Mouse (Mus musculus) CD8-positive naive resting alpha-beta T cell, adult 2 months (primary cell): ENCODE results near the gene B4galnt2.
A peak's percentile ranks its signal among the peaks of the same experiment; 100 is the strongest.
"Not testable (repeated sequence)": the region's sequence is repeated elsewhere in the genome, so short reads cannot be mapped to it uniquely, and the experiment has no call there.

Experiments
- DNase-seq, 2 experiments: peaks; one replicate each; pipeline ENCODE4 v3.0.0; 2022; ENCODE audit warnings: low read depth in 2 of 2, low spot score in 2 of 2

Gene B4galnt2

DNA sequence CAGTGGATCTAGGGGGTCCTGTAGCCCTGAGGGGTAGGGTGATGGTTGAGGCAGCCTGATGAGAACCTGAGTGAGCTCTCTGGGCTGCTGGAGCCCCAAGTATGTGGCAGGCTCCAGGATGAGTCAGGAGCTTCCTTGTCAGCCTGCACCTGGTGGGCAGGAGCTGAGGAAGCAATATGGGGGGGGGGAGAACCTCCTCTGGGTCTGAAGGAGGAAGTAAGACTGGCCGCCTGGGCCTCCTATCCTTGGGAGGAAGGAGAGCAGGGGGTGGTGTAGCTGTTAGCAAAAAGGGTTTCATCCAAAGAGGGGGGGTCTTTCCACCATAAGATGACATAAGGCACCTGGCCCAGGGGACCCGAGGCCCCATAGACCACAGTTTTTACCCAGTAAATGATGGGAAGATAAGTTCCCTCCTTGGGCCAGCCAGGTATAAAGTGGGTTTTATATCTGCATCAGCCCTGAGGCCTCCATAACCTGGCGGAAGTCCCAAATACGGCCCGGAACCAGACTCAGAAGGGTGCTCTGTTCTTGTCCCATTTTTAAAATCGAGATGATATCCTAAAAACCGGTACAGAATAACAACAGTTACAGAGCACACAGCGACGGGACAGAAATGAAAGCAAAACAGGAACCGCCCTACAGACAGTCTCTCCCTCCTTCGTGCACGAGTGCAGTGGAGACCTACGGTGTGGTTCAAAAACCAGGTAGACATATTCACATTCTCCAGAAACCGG is 18.1 kb downstream of the B4galnt2 start:
- DNase-seq, result no peak

DNA sequence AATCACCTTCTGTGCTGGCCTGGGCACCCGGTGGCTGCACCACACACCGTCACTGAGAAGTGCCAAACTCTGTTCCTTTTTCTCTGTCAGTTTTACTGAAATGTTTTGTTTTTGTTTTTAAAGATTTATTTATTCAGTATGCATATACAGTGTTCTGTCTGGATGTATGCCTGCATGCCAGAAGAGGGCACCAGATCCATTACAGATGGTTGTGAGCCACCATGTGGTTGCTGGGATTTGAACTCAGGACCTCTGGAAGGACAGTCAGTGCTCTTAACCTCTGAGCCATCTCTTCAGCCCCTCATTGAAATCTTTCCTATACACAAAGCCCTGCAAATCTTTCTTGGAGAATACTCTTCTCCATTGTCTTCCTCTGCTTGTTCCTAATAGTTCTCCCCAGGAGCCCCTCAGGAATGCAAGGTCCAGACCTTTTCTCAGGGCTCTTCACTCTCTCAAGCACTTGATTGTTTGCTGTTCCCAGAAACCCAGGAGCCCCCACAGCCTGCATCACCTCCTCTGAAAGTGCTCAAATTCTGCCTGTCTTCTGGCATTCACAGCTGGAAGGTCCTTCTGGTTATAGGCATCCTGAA is 24.1 kb downstream of the B4galnt2 start:
- no peak for DNase-seq

DNA sequence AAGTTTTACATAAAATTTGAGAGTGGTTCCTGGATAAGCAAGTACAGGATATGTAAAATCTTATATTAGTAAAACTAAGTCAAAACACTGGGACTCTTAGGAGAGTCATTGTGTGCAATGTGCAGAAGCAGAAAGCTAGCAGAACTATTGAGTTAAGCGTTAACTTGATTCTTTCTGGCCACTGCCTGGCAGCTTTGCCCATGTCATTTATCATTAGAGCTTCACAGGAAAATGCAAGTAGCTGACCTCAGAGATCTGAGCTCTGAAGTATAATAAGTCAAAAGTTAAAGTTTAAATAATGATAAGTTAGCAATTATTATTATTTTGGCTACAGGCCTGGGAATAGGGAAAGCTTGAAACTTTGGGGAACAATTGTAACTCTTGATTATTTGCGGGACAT is 34.8 kb downstream of the B4galnt2 start:
- not testable (repeated sequence) for DNase-seq

DNA sequence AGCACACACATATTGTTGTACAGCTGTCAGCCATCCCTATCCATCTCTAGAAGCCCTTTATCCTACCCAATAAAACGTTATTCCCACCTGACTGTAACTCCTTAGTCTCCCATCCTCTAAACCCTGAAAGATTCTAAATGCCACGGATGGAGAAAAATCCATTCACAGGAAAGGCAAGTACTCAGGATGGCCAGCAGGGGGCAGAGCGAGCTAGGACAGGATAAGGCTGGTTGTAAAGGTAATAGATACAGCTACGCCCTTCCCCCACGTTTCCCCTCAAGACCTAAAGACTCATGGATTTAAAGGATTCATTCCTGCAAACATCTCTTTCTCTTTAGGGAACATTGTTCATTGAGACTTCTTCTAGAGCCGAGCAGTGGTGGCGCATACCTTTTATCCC is 38.4 kb downstream of the B4galnt2 start:
- peak; percentile 35 to 60 for DNase-seq

DNA sequence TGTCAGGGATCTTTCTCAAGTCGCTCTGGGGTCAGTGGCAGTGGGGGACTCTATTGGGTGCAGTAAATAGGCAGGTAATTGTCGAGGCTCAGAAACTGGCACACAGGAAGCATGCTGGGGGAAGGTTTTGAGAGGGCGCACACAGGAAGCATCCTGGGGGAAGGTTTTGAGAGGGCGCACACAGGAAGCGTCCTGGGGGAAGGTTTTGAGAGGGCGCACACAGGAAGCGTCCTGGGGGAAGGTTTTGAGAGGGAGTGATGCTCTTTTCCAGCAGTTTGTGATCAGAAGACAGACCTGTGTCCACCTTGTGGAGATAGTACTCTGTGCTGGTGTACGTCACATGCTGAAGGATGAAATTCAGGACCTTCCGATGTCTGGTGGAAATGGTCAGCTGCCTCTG is 38.9 kb downstream of the B4galnt2 start:
- DNase-seq, result peak in 1 of 2 experiments; percentile 12

DNA sequence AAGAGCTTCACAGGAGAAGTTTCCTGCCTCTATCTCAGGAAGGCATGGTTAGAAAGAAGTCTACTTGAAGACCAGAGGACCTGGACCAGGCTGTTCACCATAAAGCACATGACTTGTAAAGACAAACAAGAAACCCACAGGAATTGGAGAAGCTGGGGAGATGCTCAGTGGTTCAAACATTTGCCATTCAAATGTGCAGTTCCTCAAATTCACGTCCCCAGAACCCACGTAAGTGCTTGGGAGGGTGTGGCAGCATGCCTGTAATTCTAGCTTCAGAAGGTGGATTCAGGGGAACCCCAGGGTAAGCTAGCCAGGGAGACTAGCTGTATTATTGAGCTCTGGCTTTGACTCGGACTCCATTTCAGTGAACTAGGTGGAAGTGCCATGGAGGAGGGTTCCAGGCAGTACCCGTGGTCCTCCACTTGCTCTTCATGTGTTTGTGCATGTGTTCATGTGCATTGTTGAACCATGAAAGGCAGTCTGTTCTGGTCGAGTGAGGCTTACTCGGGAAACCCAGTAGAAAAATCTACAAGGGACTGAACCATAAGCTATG is 44.7 kb downstream of the B4galnt2 start:
- no peak for DNase-seq

DNA sequence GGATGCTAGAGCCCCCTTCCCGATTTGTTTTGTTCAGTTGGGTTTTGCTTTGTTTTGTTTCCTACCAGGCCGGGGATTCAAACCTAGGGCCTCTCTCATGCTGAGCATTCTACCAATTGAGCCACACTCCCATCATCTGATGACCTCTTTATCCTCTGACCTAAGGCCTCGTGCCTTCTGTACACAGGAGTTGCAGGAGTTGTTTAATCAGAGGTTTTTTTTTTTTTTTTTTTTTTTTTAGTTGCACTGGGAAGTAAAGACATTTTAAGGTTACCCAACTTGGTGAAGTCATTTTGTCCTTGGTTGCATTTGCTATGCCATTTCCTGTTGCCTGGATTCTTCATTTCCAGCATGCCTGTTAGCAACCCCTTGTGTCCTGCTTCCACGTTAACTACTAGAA is 45.2 kb downstream of the B4galnt2 start:
- DNase-seq, result no peak

DNA sequence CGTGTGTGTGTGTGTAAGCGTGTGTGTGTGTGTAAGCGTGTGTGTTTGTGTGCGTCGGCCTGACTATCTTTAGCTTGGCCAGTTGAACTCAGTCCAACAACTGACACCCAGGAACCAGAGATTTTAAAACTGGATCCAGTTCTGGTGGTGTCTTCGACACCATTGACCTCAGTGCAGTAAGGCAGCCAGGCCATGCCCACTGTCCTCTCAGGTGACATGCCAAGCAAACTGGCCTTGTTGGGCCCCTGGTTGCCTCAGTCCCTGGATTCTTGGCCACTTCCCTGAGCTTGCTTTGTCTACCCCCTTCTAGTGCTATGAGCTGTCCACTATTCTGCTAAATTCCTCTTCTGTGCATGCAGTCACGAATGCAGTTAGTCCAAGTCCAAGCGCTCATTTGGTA is 53.3 kb downstream of the B4galnt2 start:
- no peak for DNase-seq

DNA sequence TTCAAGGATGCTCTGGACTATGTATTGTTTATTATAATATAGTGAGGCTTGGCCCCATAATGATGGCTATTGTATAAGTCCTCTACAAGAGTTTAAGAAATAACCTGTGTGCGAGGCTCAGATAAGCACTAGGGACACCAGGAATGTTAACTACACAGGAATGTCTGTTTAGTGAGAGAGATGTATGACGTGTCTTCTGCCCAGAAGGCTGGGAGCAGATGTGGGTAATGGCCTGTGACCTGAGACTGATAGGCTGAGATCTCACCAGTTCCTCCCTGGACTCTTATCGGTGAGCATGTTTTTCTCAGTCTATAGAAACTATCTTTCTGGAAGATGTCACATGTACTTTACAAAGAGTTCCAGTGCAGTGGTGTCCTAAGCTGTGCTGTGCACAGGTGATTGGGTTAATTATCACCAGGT is 54.6 kb downstream of the B4galnt2 start:
- no peak for DNase-seq

DNA sequence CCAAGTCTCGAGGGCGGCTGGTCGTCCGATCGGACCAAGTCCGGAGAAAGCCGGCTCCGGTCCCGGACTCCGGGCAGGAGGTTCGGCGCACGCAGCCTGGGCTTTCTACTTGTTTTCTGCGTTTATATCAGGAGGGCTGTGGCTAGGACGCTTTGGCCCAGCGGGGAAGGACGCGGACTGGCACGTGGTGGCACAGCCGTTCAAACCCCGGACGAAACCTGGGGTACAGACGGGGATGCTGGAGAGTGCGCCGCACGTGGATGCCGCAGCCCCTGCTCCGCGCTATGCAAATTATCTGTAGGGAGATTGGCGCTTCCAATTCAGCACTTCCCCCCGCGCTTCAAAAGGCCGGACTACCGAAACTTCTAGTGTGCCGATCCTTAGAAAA is 55.2 kb downstream of the B4galnt2 start:
- peak in 1 of 2 experiments; percentile 59 for DNase-seq

DNA sequence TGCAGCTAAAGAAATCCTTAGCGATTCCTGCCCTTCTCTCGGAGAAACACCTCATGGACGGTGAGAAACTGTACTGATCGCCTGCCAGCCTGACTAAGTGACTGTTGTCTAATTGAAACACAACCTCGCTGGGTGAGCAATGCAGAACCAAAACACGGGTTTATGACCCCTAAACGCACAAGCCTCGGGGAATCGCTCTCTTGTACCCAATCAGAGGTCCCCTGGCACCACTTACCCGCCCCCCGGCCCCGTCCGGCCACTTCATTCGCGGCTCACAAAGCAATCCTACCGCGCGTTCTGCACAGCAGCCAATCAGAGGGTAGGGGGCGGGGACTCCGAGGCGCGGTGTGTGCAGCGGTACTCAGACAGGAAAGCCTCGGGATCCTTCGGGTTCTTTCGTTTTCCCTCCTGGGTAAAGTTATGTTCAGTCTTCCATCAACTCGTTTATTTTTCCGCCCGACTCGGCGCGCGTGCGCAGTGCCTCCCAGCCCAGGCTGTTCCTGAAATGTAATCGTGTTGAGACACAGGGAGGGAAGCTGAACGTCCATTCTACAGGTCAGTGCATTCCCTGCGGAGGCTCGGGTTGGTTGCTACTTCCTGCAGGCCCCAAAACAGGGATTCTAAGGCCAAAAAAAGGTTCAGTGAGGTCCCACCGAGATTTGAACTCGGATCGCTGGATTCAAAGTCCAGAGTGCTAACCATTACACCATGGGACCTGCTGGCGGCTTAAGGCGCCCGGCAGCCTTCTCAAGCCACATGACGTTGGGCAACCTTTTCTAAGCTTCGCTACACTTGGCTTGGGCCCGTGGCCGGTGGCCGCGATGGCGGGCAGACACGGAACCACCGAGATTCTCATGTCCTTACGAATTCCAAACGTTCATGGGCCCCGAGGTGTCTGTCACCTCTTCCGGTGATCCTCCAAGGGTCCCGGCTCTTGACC is 55.9 kb downstream of the B4galnt2 start:
- peak; percentile 96 to 97 for DNase-seq

DNA sequence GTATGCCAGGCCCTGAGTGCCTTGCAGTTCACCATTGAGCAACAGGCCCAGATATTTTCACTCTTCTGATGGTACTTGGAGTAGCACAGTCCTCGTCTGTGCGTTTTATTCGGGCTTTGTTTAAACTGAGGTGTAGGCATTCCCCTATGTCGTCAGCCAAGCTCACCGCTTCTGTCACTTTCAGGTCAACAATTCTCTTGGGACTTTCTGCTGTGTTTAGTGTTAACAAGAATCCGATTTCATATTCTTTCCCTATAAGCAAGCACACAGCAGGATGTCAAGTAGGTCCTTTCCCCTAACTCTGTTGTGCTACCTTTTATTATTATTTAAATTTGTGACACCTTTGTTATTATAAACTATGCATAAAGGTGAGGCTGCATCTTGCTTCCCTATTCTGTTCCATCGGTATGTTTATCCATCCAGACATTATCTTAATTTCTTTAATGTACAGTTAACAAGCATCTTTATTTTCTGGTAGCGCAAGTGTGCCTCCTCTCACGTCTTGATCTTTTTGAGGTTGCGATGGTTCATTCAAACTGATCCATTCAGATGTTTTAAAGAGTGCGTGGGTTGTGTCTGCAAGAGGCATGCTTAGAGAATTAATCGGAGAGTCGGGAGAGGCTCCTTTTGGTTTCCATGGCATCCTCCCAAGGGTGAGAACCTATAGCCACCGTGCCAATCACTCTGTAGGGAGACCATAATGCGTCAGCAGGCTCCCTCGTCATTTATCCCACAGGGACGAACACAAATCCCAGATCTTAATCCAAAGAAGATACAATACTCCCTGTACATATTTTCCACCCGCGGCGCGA is 56.8 kb downstream of the B4galnt2 start:
- no peak for DNase-seq

DNA sequence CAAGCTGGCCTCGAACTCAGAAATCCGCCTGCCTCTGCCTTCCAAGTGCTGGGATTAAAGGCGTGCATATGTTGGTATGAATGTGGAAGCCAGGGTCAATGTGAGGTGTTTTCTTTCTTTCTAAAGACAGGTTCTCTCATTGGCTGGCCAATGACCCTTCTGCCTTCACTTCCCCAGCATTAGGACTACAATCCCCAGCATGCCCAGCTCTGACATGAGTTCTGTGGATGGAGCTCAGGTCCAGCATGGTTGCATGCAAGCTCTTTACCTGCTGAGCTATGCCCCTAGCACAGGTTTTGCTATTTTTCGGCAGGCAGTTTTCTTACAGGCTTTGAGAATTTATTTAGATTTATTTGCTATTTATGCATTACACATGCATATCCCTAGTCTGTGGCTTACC is 57.4 kb downstream of the B4galnt2 start:
- no peak for DNase-seq

DNA sequence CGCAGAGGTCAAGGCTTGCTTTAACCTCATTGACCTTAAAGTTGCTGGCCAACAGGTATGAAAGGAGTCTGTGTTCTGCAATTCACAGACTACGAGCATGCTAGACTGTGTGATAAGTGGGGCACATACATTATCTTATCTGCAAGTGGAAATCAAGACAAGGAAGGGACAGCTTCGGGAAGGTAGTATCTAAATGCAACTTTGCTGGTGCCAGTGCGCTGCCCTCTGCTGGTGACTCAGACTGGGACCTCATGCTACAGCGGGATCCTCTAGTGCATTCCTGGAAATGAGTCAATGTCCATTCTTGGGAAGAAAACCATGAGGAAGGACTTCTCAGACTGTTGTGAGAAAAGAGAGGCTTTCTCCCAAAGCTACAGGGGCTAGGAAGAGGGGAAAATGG is 61.0 kb downstream of the B4galnt2 start:
- DNase-seq, result peak; percentile 48 to 65

DNA sequence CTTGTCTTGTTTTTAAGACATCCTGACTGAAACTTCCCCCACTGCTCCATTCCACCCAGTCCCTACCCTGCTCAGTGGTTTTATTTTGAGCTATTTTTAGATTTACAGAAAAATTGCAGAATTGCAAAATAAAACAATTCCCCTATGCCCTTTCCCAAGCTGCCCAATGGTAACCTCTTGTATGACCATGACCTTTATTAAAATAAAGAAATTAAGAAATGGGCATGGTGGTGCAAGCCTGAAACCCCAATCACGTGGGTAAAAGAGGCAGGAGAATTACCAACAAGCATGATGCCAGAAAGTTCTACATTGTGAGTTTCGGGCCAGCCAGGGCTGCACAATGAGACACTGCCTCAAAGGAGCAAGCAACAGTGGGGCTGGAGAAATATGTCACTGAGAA is 63.8 kb downstream of the B4galnt2 start:
- DNase-seq, result no peak

DNA sequence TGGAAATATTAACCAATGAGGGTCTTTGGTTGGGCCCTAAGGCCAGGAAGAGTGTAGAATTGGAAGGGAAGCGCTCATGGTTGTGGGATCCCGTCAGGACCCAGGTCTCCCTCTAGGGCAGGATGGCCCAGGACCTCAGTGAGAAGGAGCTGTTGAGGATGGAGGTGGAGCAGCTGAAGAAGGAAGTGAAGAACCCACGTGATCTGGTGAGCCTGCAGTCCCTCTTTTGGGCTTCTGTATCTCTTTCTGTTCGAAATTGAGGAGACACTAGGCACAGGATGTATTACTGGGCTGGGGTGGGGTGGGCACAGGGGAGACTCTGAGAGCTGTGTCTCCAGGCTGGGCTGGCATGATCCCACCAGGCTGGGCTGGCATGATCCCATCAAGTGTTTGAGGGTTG is 69.8 kb downstream of the B4galnt2 start:
- no peak for DNase-seq

DNA sequence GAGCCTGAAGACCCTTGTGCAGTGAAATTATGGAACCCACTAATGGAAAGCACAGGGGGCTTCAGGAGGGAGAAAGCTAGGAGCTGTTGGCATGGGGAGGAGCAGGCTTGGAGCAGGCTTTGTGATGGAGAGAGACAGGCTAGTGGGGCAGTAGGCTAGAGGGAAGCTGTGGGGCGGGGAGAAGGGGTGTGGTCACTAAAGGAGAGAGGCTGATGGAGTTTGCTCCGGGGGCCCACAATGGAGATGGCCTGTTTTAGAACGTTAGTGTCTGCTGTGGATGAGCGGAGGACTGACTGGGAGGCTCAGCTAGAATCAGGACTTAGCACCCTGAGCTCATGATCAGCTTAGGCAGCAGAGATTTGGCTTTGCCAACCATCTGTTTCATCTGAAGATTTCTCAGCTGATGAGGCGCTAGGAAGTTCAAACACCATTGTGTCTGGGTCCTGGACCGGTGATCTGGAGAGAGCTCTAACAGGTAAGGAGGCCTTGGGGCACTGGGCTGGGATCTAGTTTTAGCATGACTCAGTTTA is 71.2 kb downstream of the B4galnt2 start:
- no peak for DNase-seq

DNA sequence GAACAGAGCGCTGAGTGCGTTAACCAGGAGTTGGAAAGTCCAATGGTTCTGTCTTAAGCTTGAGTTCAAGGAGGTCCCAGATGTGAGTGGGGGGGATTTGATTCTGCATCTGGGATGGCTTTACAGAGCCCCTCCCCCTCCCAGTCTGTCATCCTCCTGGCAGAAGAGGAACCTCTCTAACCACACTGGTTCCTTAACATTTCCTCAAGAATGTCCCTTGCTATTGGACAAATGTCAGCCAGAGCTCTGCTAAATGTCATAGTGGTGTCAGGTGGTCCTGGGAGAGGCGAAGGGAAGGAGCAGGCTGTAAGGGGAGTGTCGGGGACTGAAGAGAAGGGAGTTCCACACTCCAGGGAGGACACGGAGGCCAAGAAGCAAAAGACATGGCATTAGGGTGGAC is 71.7 kb downstream of the B4galnt2 start:
- no peak for DNase-seq

DNA sequence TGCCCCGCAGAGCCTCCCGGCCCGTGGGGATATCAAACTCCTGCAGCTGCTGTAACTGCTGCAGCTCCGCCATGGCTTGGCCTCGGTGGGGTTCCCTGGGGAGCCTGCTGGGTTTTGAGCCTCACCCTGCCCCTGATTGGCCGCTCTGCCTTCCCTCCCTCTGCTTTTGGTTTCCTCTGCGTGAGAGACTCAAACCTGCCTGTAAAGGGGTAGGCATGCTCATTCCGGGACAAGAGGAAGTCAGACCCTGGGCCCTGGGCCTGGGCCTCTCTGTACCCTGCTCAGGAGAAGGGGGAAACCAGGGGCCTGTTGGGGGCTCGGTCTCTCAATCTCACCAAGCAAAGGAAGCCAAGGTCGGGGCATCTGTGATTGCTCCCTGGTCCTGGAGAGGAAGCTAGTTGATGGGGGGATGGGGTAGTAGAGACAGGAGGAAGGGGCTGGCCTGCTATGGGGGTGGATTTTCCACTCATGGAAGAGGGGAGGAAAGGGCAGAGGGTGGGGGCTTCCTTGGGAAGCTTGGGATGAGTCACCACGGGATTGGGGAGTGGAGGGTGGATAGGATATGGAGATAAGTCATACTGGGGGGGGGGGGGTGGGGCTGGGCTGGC is 72.5 kb downstream of the B4galnt2 start, which contains the start of gene Abi3:
TSS of gene Abi3 (minus strand) at position 403 of the 608 bp plus-strand sequence.
- peak; percentile 50 to 52 for DNase-seq

DNA sequence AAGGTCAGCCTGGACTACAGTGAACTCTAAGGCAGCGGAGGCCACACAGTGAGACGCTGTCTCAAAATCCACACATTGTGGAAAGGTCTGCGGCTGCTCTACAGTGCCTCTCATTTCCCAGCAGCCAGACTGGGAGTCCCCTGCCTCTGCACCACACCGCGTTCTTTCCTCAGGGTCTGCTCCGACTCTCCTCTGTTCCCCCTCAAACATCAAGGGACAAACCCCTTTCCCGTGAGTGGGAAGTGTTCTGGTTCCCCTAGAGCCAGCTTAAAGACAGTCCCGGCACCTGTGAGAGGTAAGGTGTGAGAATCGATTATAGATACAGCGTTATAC is 73.2 kb downstream of the B4galnt2 start:
- DNase-seq, result no peak
